ENCODE assay signal across 9 mouse cellular contexts in the genomic region with DNA sequence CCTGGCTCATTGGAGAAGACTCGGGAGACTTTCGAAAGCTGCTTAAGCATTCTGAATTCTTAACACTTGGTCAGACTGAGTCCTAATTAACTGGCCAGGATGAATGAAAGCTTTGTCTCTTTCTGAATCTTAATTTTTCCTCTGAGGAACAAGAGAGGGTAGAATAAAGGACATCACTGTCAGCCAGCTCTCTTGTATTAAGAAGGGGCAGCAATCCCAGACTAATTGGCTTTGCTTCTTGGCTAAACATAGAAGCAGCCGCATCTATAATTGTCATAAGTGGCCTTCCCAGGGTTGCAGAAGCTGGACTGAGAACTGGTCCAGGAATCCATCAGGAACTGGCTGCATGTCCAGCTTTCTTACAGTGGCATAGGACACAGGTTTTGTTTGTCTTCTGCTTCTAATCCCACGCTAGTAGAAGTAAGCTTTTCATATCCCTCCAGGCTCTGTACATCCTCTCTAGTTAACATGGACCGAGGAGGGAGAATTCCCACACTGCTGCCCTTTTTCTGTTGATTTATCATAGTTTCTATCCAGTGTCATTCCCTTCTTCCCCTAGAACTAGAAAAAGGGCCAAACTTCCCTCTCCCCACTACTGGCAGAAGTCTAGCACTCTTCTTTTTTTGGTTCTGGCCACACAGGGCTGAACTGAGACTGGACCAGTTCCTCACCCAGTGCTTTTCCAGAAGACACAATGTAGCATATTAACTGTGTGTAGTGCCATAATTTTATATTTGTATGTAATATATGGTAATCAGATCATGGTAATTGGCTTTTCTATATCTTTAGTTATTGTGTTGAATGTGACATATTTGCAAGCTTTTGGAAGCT. TPM values are rescaled to one million over a fixed set of nuclear protein-coding genes. Genes with fewer than 3 reads are reported as not detected.
DNase-seq lines count a peak whose midpoint lies in the region; ATAC-seq and TF ChIP-seq lines count a peak whose summit lies in the region.
"Had no signal": no experiment of that assay in that cellular context is flagged by ENCODE, and none has a peak within 500 bp of the region (broad histone marks: within the 10 kb centered on the region; RNA-seq: fewer than 3 reads in every experiment).

No protein-coding gene starts in this region.

- H3K36me3 ChIP-seq in forebrain, embryonic 12.5 days (replicated peaks): no peaks in the 10 kb centered on the region
- H3K36me3 ChIP-seq in hindbrain, embryonic 10.5 days: no peaks in the 10 kb centered on the region

- peaks cover 21% of the 10 kb centered on the region for H3K4me1 ChIP-seq in forebrain, embryonic 12.5 days
- H3K4me1 ChIP-seq in hindbrain, embryonic 10.5 days (replicated peaks): peaks cover 13% of the 10 kb centered on the region; the same call in 1 of the 2 replicates
- H3K4me1 ChIP-seq in olfactory bulb, adult 2 months (ENCODE audit: control insufficient read depth, insufficient read depth, low read length): no peaks in the 10 kb centered on the region

- no peak for TF ChIP-seq POLR2A in olfactory bulb, adult 2 months (IDR thresholded peaks at IDR 0.05; ENCODE audit: insufficient read depth, low read depth, low read length)

- no peak overlapping the region for H3K4me3 ChIP-seq in forebrain, embryonic 12.5 days (replicated peaks)
- H3K4me3 ChIP-seq in hindbrain, embryonic 10.5 days: no peak overlapping the region
- H3K4me3 ChIP-seq in olfactory bulb, adult 2 months (ENCODE audit: insufficient read depth, low read depth, low read length): no peak overlapping the region

- peak overlapping the region; percentile 90 for H3K27ac ChIP-seq in forebrain, embryonic 12.5 days
- H3K27ac ChIP-seq in hindbrain, embryonic 10.5 days: peak overlapping the region; percentile 83
- H3K27ac ChIP-seq in olfactory bulb, adult 2 months (ENCODE audit: insufficient read depth, low read depth, low read length): peak overlapping the region; percentile 51; the same call in 1 of the 2 replicates

- no peak for TF ChIP-seq CTCF in olfactory bulb, adult 2 months (IDR thresholded peaks at IDR 0.05; ENCODE audit: insufficient read depth, low read depth, low read length)

- no peak overlapping the region for H3K9ac ChIP-seq in forebrain, embryonic 12.5 days

- no peaks in the 10 kb centered on the region for H3K9me3 ChIP-seq in forebrain, embryonic 12.5 days
- H3K9me3 ChIP-seq in hindbrain, embryonic 10.5 days: no peaks in the 10 kb centered on the region

- 0 out of 2 replicates have a peak overlapping the region, but pooled peaks have one; percentile 1 for H3K4me2 ChIP-seq in forebrain, embryonic 12.5 days

- peak; percentile 94 for ATAC-seq in forebrain, embryonic 12.5 days (ENCODE audit: low FRiP score)
- no peak for ATAC-seq in megakaryocyte-erythroid progenitor cell, adult 5-6 weeks (replicated peaks; ENCODE audit: low FRiP score, low TSS enrichment, poor library complexity, severe bottlenecking)
- ATAC-seq in granulocyte monocyte progenitor cell, adult 5-6 weeks (replicated peaks; ENCODE audit: poor library complexity, severe bottlenecking): no peak

- 5% methylated on average over 5 of the region's 5 CpGs for WGBS in forebrain, embryonic 12.5 days
- WGBS in hindbrain, embryonic 10.5 days: 45% methylated on average over 5 of the region's 5 CpGs
- 42% methylated on average over 5 of the region's 5 CpGs for WGBS in olfactory bulb, adult 2 months

- H3K27me3 ChIP-seq in forebrain, embryonic 12.5 days: no peaks in the 10 kb centered on the region
- H3K27me3 ChIP-seq in hindbrain, embryonic 10.5 days (ENCODE audit: insufficient read depth, poor library complexity, severe bottlenecking): no peaks in the 10 kb centered on the region

- peak; percentile 21 for DNase-seq in lung, postnatal 14 days
- DNase-seq in lung, postnatal 36 days: no peak
- DNase-seq in hindbrain, embryonic 10.5 days (ENCODE audit: low spot score): peak; percentile 18
- DNase-seq in right cerebral cortex, adult 2 months (ENCODE audit: low spot score in 2 of 2): no peak
- DNase-seq: kidney, adult 18-20 months had no signal

RNA-seq across cellular contexts. Expression of gene Cst3, which starts 14.7 kb away (rescaled TPM):
- 290 and 307 TPM in 2 replicates for polyA plus RNA-seq in forebrain, embryonic 12.5 days (2016; fragmentation: Nextera tagmentation; extraction: Ambion mirVana)
- 308 and 381 TPM in 2 replicates for polyA plus RNA-seq in hindbrain, embryonic 10.5 days (2016; fragmentation: Nextera tagmentation; extraction: Ambion mirVana)
- 616 and 1,102 TPM in 2 replicates for polyA plus RNA-seq in olfactory bulb, adult 2 months (2012; ENCODE audit: insufficient read depth, insufficient read length, low replicate concordance, missing spikeins)
- total RNA-seq in megakaryocyte-erythroid progenitor cell, adult 5-6 weeks (2014; fragmentation: Nextera tagmentation): 63.1 and 74.4 TPM in 2 replicates
- total RNA-seq in megakaryocyte-erythroid progenitor cell, adult 5-6 weeks (2017): 114 and 133 TPM in 2 replicates
- 362 and 448 TPM in 2 replicates for total RNA-seq in granulocyte monocyte progenitor cell, adult 5-6 weeks (2014; fragmentation: Nextera tagmentation)
- 432 and 469 TPM in 2 replicates for total RNA-seq in granulocyte monocyte progenitor cell, adult 5-6 weeks (2017)

RNA-seq across cellular contexts. Expression of gene 9230104L09Rik, which starts 25.4 kb away (rescaled TPM):
- polyA plus RNA-seq in forebrain, embryonic 12.5 days (2016; fragmentation: Nextera tagmentation; extraction: Ambion mirVana): not detected in 2 replicates
- not detected in 2 replicates for polyA plus RNA-seq in hindbrain, embryonic 10.5 days (2016; fragmentation: Nextera tagmentation; extraction: Ambion mirVana)
- polyA plus RNA-seq in olfactory bulb, adult 2 months (2012; ENCODE audit: insufficient read depth, insufficient read length, low replicate concordance, missing spikeins): not detected in 2 replicates
- total RNA-seq in megakaryocyte-erythroid progenitor cell, adult 5-6 weeks (2014; fragmentation: Nextera tagmentation): not detected in 2 replicates
- total RNA-seq in megakaryocyte-erythroid progenitor cell, adult 5-6 weeks (2017): not detected in 2 replicates
- total RNA-seq in granulocyte monocyte progenitor cell, adult 5-6 weeks (2014; fragmentation: Nextera tagmentation): not detected in 2 replicates
- total RNA-seq in granulocyte monocyte progenitor cell, adult 5-6 weeks (2017): not detected in 2 replicates

RNA-seq across cellular contexts. Expression of gene Cst9, which starts 55.3 kb away (rescaled TPM):
- not detected in 2 replicates for polyA plus RNA-seq in forebrain, embryonic 12.5 days (2016; fragmentation: Nextera tagmentation; extraction: Ambion mirVana)
- polyA plus RNA-seq in hindbrain, embryonic 10.5 days (2016; fragmentation: Nextera tagmentation; extraction: Ambion mirVana): not detected in 2 replicates
- polyA plus RNA-seq in olfactory bulb, adult 2 months (2012; ENCODE audit: insufficient read depth, insufficient read length, low replicate concordance, missing spikeins): not detected in 2 replicates
- total RNA-seq in megakaryocyte-erythroid progenitor cell, adult 5-6 weeks (2014; fragmentation: Nextera tagmentation): not detected in 2 replicates
- total RNA-seq in megakaryocyte-erythroid progenitor cell, adult 5-6 weeks (2017): not detected in 2 replicates
- total RNA-seq in granulocyte monocyte progenitor cell, adult 5-6 weeks (2014; fragmentation: Nextera tagmentation): not detected in 2 replicates
- not detected in 2 replicates for total RNA-seq in granulocyte monocyte progenitor cell, adult 5-6 weeks (2017)

Comparison
In these comparisons a context has a peak if more than half of its experiments do, and no peak if none do; other contexts are left out.
1. DNase-seq: peak in lung, postnatal 14 days (single experiment) and hindbrain, embryonic 10.5 days (single experiment); none in lung, postnatal 36 days (single experiment) and right cerebral cortex, adult 2 months (0 of 2).
2. Peak in every context shown above with its lines, with median percentiles within 50 percentile points of each other: H3K27ac ChIP-seq.